Mouse (Mus musculus) heart, postnatal 0 days (tissue): ENCODE measurements around the gene Adgrl4.

Source experiments
- CTCF ChIP-seq: IDR thresholded peaks from 2 replicates; pipeline ENCODE4 v1.5.1; 2016; ENCODE audit warnings: antibody characterized with exemption, control low read depth, low read depth
- EP300 ChIP-seq: IDR thresholded peaks from 2 replicates; pipeline ENCODE4 v1.6.1; 2016; ENCODE audit warnings: antibody characterized with exemption, low read depth

GRCm38 (mm10) chr3:151558374-151558773 lies 120.7 kb downstream of the Adgrl4 start:
- no peak for TF ChIP-seq CTCF
- TF ChIP-seq EP300, result no peak
